Mouse (Mus musculus) midbrain, embryonic 16.5 days (tissue): Measurements from ENCODE around the gene Slc7a1. TPM values are rescaled to one million over a fixed set of nuclear protein-coding genes. Genes with fewer than 3 reads are reported as not detected.
A peak's percentile ranks its signal among the peaks of the same experiment; 100 is the strongest.

Experiments used
- ATAC-seq: fragments of 200-750 bp; cut with Nextera tagmentation; 2 replicates; pipeline ENCODE4 v1.8.0; 2017; ENCODE audit warnings: moderate TSS enrichment
- H3K27ac ChIP-seq: fragments of 300-500 bp; sonication (generic); 2 replicates; pipeline ENCODE4 v1.5.1; 2014; ENCODE audit warnings: mild to moderate bottlenecking, low read length, mixed read lengths
- H3K27me3 ChIP-seq: fragments of 300-500 bp; sonication (generic); 2 replicates; pipeline ENCODE4 v1.6.1; 2014; ENCODE audit warnings: low read depth, low read length, mixed read lengths; ENCODE audit not compliant: control insufficient read depth, insufficient read depth
- H3K36me3 ChIP-seq: fragments of 300-500 bp; sonication (generic); 2 replicates; pipeline ENCODE4 v1.6.1; 2014; ENCODE audit warnings: mild to moderate bottlenecking, low read length, moderate library complexity, mixed read lengths; ENCODE audit not compliant: control insufficient read depth, insufficient read depth
- H3K4me1 ChIP-seq: fragments of 300-500 bp; sonication (generic); 2 replicates; pipeline ENCODE4 v1.6.1; 2014; ENCODE audit warnings: mild to moderate bottlenecking, low read length, mixed read lengths; ENCODE audit not compliant: control insufficient read depth, insufficient read depth
- H3K4me2 ChIP-seq: fragments of 300-500 bp; sonication (generic); 2 replicates; pipeline ENCODE4 v1.6.1; 2014; ENCODE audit warnings: mild to moderate bottlenecking, low read length, mixed read lengths
- H3K4me3 ChIP-seq: fragments of 300-500 bp; sonication (generic); 2 replicates; pipeline ENCODE4 v1.5.1; 2014; ENCODE audit warnings: low read depth, mild to moderate bottlenecking, low read length, moderate library complexity, mixed read lengths
- H3K9ac ChIP-seq: fragments of 300-500 bp; sonication (generic); 2 replicates; pipeline ENCODE4 v1.6.1; 2014; ENCODE audit warnings: low read depth, low read length, mixed read lengths
- H3K9me3 ChIP-seq: fragments of 300-500 bp; sonication (generic); replicated peaks from 2 replicates; pipeline ENCODE4 v1.6.1; 2014; ENCODE audit warnings: mild to moderate bottlenecking, low read length, mixed read lengths; ENCODE audit not compliant: control insufficient read depth, poor library complexity, severe bottlenecking
- WGBS: fragments of 180-500 bp; shearing (Covaris S2); extraction: QIAGEN DNeasy Blood & Tissue Kit; methylation state at CpG from one replicate; pipeline ENCODE4 v1.1.7; 2014; 5-methylcytosine and 5-hydroxymethylcytosine counted together
- polyA plus RNA-seq: library from polyadenylated mRNA; unstranded; fragments of >200 nt; fragmentation: Nextera tagmentation; extraction: Ambion mirVana; gene quantifications from 2 replicates; pipeline ENCODE4 v1.2.1, GENCODE M21; 2015

The Slc7a1 gene
- polyA plus RNA-seq, 1 experiment from 2014 or later: 40.5 TPM

DNA sequence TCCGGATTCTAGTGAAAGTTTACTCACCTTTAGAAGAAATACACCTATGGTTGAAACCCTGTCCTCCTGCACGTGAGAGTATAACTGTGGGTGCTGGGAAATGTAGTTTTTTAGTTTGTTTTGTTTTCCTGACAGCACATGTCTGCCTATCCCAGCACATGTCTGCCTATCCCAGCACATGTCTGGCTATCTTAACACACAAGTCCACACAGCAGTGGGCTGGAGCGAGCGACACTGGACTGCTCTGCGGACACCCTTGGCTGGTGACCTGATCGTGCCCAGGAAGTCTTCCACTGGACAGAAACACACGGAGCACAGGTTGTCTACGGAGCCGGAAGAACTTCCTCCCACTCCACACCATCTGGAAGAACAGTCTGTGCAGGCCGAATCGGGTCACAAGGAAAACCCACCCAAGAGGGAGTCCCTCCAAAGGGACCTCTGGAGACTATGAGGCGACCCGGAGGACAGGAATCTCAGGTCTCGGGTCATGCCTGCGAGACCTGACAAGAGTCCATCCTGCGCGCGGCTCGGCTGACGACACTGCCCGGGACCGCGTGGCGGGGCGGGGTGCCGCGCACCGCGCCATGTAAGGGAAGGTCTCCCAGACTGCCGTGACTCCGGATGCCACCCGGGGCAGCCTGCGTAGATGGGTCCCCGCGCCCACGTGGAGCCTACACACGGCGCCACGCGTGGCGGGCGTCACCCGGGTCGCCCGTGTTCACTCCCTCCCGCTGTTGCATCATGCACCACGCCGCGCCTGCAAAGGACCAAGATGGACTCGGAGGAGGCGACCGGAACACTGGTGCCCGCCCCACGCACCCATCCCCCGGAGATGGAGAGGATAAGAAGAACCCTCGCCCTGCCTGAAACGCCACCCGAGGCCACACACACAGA lies 691 bp downstream of the Slc7a1 start:
- ATAC-seq: peak; percentile 80
- Histone ChIP-seq H3K4me1 (peaks cover 10% of the 10 kb centered on the region), H3K9ac (peak overlapping the region; percentile 81), H3K4me3 (peak overlapping the region; percentile 81), H3K4me2 (peak overlapping the region; percentile 68), H3K9me3 (no peaks in the 10 kb centered on the region), H3K27ac (peak overlapping the region; percentile 71), H3K36me3 (no peaks in the 10 kb centered on the region), H3K27me3 (no peaks in the 10 kb centered on the region; the same call in 1 of the 2 replicates)
- WGBS: 2% methylated on average over 58 of the region's 58 CpGs

DNA sequence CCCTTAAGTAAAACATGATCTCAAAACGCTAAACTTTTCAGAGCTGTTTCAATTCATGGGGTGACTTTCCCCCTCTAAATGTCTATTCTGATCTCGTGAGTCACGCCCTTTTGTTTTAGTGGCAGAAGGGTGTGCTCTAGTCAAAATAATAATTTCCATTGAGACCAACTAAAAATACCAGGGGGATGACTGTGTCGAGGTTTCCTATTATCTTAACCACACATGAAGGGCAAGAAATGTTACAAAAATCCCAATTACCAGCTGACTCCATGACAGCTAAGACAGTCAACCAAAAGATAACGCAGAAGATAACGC lies 1.3 kb downstream of the Slc7a1 start:
- H3K27ac ChIP-seq: no peak overlapping the region
- H3K9ac ChIP-seq: peak overlapping the region; percentile 81; the same call in 1 of the 2 replicates
- H3K27me3 ChIP-seq: no peaks in the 10 kb centered on the region; the same call in 1 of the 2 replicates
- H3K4me2 ChIP-seq: peak overlapping the region; percentile 68
- H3K4me3 ChIP-seq: peak overlapping the region; percentile 81
- H3K9me3 ChIP-seq: no peaks in the 10 kb centered on the region
- peaks cover 10% of the 10 kb centered on the region for H3K4me1 ChIP-seq
- ATAC-seq: no peak
- no peaks in the 10 kb centered on the region for H3K36me3 ChIP-seq
- 47% methylated on average over 6 of the region's 6 CpGs for WGBS

DNA sequence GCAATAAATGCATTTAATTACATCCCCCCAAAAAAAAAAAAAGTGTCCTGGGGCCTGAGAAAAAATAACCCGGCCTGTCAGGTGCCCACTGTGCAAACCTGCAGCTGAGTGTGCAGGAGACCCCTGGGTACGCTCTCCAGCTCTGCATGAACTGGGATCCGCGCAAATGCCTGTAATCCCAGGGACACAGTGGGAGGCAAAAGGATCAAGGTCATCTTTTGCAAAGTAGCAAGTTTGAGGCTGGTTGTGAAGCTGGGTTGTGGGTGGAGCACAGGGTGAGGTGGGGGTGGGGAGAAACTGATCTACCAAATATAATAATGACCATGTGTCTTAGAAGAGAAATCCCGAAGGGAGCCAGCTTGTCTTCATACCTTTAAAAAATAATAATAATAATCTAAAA lies 1.8 kb downstream of the Slc7a1 start:
- WGBS: 43% methylated on average over 5 of the region's 5 CpGs

DNA sequence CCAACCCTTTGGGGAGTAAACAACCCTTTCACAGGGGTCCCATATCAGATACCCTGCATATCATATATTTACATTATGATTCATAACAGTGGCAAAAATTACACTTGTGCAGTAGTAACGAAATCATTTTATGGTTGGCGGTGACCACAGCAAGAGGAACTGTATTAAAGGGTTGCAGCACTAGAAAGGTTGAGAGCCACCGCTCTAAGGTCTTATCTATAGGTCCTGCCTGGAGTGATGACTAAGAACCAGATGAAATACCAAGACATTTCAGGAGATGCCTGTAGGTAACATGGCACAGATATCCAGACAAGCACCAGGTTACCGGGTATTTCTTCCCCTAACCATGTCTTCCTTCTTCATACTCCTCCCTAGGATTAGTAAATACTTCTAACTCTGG lies 2.3 kb downstream of the Slc7a1 start:
- Histone ChIP-seq H3K4me1 (peaks cover 10% of the 10 kb centered on the region), H3K9me3 (no peaks in the 10 kb centered on the region), H3K27ac (no peak overlapping the region), H3K9ac (no peak overlapping the region), H3K27me3 (no peaks in the 10 kb centered on the region; the same call in 1 of the 2 replicates), H3K4me2 (no peak overlapping the region), H3K4me3 (no peak overlapping the region), H3K36me3 (no peaks in the 10 kb centered on the region)
- no peak for ATAC-seq
- WGBS: 93% methylated on average over 4 of the region's 4 CpGs

More for the DNA sequence above, 1.8 kb downstream of the Slc7a1 start:
- Histone ChIP-seq H3K27me3 (no peaks in the 10 kb centered on the region; the same call in 1 of the 2 replicates), H3K9ac (no peak overlapping the region), H3K9me3 (no peaks in the 10 kb centered on the region), H3K36me3 (no peaks in the 10 kb centered on the region), H3K4me1 (peaks cover 10% of the 10 kb centered on the region), H3K4me3 (no peak overlapping the region), H3K27ac (no peak overlapping the region), H3K4me2 (peak overlapping the region; percentile 68; the same call in 1 of the 2 replicates)
- ATAC-seq: no peak

DNA sequence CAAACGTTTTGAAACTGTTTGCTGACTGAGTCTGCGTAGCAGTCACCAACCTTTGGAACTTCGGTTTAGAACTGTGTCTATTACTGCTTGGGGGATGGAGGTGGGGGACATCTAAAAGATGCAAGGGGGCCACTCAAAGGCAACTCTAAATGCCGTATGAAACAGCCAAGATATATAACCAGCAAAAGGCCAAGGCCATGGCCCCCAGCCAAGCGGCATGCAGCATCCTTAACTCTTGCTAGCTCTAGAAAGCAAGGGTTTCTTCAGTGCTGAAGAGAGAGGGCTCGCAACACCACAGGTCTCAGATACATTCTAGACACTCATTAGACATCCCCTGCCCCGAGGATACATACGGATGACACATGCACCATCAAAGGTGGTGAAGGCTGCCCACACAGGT lies 6.4 kb downstream of the Slc7a1 start:
- Histone ChIP-seq H3K36me3 (no peaks in the 10 kb centered on the region), H3K27me3 (no peaks in the 10 kb centered on the region), H3K4me2 (no peak overlapping the region), H3K4me1 (peaks cover 2% of the 10 kb centered on the region; the same call in 1 of the 2 replicates), H3K4me3 (no peak overlapping the region), H3K9ac (no peak overlapping the region), H3K27ac (0 out of 2 replicates have a peak overlapping the region, but pooled peaks have one; percentile 38), H3K9me3 (no peaks in the 10 kb centered on the region)
- WGBS: 87% methylated on average over 8 of the region's 8 CpGs
- ATAC-seq: no peak

DNA sequence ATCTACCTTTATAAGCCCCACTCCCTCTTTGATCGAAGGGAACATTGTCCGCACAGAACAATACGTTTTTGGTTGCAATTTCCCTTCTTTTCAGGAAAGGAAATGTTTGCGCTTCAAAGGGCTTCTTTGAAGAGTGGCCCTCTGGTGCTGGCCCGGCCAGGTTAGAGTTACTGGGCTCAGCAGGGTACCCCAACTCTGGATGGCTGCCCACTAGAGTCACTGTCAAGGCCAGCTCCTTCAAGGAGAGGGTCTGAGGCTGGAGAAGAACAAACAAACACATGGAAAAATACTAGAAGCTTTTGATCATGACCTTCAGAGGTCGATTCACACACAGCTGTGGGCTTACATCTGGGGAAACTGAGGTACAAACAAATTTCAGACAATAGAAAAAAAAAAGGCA lies 6.9 kb downstream of the Slc7a1 start:
- Histone ChIP-seq H3K36me3 (no peaks in the 10 kb centered on the region), H3K4me1 (no peaks in the 10 kb centered on the region), H3K9ac (no peak overlapping the region), H3K4me3 (no peak overlapping the region), H3K27me3 (no peaks in the 10 kb centered on the region), H3K9me3 (no peaks in the 10 kb centered on the region), H3K27ac (no peak overlapping the region), H3K4me2 (no peak overlapping the region)
- 81% methylated on average over 6 of the region's 6 CpGs for WGBS
- no peak for ATAC-seq

DNA sequence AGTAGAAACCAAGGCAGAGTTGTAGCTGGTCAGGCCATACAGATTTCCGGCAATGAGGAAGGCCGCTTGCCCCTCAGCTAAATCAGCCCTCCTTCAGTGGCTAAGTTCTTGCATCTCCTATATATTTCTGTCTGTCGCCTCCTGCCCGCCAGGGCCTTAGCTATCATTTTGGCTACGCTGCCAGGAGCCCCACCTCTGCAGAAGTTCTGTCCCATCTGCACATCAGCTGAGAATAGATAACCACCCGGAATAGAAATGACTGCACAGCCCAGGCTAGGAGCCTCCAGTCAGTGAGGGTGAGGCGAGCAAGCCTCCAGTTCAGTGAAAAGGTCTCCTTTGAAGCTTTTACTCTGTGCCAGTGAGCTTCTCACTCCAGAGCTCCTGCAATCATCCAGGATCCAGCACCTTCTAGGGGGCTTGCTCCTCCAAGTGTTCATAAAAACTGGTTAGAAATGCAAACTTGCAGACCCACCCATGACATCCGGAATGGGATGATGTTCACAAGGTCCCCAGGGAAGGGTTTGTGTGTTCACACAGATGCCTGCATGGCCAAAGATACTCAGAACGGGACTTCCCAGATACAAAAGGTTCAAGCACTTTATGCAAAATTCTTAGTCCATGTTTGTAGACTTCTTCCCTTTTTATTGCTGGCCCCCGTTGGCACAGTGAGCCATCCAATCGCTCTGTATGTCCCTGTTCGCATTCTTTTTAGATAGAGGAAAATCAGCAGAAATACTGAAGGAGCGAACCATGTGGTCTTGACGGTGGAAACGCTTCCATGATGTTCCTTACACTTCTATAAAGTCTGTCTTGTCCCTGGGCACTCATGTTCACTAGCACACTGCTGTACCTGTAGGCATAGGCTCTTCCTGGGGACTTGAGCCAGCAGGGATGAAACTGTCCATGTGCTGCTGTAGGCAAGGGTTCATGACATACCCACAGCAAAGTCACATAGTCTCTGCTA lies 10.4 kb downstream of the Slc7a1 start:
- Histone ChIP-seq H3K27me3 (no peaks in the 10 kb centered on the region), H3K4me3 (no peak overlapping the region), H3K36me3 (no peaks in the 10 kb centered on the region), H3K9me3 (no peaks in the 10 kb centered on the region), H3K4me1 (no peaks in the 10 kb centered on the region), H3K4me2 (no peak overlapping the region), H3K27ac (no peak overlapping the region), H3K9ac (no peak overlapping the region)
- WGBS: 92% methylated on average over 15 of the region's 15 CpGs
- no peak for ATAC-seq

DNA sequence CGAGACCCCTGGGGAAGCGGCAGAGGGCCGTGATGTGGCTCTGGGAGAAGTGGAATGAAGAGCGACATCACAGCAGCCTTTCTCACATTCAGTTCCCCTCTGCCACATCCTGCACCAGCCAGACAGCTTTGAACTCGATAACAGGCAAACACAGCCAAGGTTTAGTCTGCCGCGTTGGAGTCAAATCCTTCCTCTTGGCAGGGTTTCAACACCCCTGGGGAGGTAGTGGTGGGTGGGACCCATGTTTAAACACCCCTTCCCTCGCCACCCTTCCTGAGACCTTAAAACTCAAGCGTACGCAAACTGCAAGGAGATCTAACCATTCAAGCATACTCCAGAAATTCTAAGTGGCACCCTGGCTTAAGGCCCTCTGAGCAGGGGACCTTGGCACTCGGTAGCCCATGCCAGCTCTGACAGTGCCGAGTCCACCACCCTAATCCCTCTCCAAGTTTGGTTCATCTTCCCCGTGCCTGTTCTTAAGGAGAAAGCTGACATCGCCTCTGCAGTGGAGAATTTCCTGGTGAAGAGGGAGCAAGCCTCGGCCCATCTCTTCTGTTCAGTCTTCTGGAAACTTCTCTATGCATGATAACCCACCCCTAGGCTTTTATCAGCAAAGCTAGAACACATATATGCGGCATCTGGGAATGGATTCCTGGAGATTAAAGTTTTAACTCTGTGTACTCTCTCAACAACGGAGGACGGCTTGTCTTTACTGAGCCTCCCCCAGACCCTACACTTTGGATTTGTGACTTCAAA lies 11.3 kb downstream of the Slc7a1 start:
- no peak overlapping the region for H3K4me3 ChIP-seq
- H3K36me3 ChIP-seq: no peaks in the 10 kb centered on the region
- H3K9ac ChIP-seq: no peak overlapping the region
- ATAC-seq: no peak
- H3K27ac ChIP-seq: no peak overlapping the region
- H3K4me2 ChIP-seq: no peak overlapping the region
- H3K9me3 ChIP-seq: no peaks in the 10 kb centered on the region
- no peaks in the 10 kb centered on the region for H3K4me1 ChIP-seq
- WGBS: 81% methylated on average over 18 of the region's 18 CpGs
- no peaks in the 10 kb centered on the region for H3K27me3 ChIP-seq
